Mouse (Mus musculus) lung, postnatal 25 days (tissue): ENCODE measurements around the gene Bcl2l13.
A peak's percentile ranks its signal among the peaks of the same experiment; 100 is the strongest.
"Not testable (repeated sequence)": the region's sequence is repeated elsewhere in the genome, so short reads cannot be mapped to it uniquely, and the experiment has no call there.

Experiments used
- DNase-seq: peaks from one replicate; pipeline ENCODE4 v3.0.0; 2022; ENCODE audit warnings: low spot score

The Bcl2l13 gene

GRCm38 (mm10) chr6:120901776-120902645 lies 66.0 kb downstream of the Bcl2l13 start:
- no peak for DNase-seq

DNA sequence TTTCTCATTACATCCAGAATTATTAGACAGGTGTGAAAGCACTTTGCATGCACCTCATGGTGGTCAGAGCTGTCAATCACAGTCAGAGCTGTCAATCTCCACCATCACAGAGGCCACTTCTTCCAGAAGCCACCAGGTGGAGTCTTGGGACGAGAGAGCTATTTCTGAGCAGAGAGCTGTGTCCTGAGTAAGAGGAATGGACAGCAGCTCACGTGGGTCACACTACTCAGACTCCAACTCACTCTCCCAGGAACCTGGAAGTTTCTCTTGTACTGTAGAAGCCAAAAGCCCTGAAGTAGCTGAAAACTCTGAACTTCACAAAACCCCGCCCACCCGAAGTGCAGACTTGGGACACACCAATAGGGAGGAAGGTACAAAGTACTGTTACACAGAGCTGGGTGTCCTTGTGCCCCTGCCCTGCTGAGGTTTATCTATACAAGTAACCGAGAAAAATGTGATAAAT lies 67.5 kb downstream of the Bcl2l13 start:
- peak; percentile 29 for DNase-seq

DNA sequence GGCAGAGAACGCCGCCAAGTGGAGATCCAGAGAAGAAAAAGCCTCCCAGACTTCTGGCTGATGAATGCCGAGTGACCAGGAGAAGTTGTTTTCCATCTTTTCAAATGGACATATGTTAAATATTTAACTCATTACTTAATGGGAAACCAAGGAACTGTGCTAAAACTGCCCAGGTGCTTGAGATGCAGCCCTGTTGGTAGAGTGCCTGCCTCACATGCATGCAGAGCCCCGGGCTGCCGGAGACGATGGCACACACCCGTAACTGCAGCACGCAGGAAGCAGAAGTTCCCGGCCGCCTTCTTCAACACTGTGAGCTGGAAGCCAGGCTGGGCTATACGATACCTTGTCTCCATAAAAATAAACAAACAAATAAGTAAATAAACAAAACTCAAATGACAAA lies 67.9 kb downstream of the Bcl2l13 start:
- DNase-seq: no peak

DNA sequence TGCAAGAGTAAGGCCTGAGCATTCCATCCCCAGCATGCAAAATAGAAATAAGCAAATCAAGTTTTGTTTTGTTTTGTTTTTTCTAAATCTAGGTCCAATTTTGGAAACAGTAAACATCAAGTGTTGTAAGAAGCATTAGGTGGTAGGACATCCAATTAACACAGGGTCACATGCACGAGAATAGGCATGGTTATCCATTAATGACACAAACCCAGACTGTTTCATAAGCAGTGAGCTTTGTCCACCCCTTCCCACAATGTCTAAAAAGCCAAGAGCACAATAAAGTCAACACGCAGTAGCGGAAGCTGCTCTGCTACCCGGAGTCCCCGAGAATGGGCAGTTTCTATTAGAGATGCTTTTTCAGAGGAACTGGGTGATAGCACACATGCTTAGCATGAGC lies 69.1 kb downstream of the Bcl2l13 start:
- no peak for DNase-seq

- DNase-seq: no peak
Measured at GRCm38 (mm10) chr6:120906521-120906920, 70.5 kb downstream of the Bcl2l13 start.

GRCm38 (mm10) chr6:120907876-120908597 lies 72.0 kb downstream of the Bcl2l13 start:
- not testable (repeated sequence) for DNase-seq

DNA sequence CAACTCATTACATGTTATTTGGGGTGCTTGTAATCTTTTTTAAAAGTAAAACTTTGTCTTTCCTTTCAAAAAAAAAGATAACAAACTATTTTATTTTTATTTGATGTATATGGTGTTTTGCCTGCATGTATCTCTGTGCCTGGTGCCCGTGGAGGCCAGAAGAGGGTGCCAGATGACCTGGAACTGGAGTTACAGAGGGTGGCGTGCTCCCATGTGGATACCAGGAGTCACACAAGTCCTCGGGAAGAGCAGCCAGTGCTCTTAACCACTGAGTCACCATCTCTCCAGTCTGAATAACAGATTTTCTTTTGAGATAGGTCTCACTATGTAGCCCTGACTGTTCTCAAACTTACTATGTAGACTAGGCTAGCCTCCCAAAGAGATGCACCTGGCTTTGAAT lies 73.5 kb downstream of the Bcl2l13 start:
- DNase-seq: no peak

DNA sequence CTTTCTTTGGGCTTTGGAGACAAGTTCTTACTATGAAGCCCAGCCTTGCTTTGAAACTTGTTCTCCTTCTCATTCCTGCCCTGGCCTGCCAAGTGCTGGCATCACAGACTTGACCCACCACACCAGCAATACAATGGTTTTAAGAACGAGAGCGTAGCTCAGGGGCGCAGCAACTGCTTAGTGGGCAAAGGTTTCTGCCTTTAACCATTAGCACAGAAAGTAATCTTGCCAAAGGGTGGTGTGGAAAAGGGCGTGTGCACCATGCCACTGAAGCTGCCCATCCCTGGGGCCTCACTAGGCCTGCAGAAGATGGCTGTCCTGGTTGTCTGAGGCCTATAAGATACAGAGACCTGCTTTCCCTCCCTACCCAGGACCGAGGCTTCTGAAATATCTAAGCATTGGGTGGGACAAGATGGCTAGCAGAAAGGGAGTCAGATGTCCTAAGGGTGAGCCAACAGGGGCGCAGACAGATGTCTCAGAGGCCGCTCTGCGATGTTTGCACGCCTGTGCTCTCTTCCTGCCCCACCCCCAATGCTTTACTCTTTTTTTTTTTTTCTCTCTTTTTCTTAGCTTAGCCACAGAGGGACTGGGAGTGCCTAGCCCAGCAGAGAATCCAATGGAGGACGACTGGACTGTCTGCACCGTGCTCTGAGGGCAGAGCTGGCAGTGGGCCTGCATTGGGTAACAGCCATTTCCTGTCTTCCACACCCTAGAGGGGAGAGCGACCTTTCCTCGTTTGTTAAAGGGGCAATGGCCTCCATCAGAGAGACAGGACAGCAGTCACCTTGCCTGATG lies 75.4 kb downstream of the Bcl2l13 start:
- peak; percentile 34 for DNase-seq

GRCm38 (mm10) chr6:120912931-120913330 lies 76.9 kb downstream of the Bcl2l13 start:
- DNase-seq: no peak

DNA sequence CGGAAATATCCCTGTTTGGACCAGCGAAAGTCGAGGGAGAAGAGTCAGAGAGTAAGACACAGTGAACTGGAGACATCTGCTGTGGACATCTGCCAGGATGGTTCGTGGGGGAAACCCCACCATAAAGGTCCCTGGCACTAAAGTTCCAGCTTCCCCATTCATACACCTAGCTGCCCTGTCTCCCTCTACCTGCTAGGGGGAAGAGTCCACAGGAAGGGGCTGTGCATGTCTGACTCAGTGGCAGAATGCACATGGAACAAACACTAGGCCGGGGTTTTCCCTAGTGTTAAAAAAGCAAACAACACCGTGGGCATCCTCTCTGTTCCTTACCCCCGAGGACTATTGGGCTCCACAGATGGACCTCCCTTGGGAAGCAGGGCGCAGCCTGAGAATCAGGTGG lies 77.8 kb downstream of the Bcl2l13 start:
- DNase-seq: no peak

DNA sequence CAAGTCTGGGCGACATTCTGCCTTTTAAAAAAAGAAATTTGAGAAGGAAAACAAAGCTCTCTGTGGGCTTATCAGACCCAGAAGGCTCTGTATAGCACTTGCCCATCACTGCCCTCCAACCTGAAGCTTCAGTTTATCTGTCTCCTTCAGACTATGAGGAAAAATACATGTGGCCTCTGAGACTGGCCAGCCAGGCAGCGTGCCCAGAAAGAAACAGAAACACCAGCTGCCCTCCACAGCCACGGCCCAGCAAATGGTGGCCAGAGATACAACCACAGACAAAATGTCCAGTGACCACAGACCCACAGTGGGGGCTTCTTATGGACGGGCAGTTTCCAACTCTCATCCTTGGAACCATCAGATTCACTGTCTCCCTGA lies 78.5 kb downstream of the Bcl2l13 start:
- DNase-seq: no peak

DNA sequence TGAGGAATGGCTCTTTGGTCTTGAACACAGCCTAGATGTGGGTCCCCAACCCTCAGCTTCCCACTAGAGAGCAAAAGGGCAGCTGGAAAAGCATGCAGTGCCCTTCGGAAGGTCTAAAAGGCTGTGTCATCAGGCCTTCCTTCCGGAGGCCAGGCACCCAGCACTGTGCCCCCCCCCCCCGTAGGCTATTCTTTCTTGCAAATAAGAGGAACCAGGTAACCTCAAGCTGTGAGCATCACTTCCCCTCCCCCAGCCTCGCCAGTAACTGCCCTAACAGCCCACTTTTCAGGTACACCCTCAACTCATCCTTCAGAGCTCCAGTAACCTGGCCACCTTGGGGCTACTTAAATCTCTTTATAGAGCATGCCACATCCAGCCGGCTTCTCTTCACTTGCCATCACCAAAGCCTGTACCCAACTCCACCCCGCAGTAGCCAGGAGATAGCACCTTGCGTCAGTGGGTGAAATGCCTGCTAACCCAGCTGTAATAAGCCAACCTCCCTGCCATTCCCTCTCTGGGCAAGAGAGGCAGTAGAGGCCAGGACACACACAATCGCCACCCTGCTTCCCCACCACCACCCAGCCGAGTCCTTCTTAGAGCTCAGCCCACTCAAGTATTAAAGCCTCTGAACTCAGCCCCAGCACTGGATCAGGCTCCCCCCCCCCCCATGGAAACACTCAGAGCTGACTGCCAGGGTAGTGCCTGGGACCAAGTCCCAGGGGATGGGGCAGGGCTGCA lies 79.1 kb downstream of the Bcl2l13 start:
- DNase-seq: peak; percentile 24

DNA sequence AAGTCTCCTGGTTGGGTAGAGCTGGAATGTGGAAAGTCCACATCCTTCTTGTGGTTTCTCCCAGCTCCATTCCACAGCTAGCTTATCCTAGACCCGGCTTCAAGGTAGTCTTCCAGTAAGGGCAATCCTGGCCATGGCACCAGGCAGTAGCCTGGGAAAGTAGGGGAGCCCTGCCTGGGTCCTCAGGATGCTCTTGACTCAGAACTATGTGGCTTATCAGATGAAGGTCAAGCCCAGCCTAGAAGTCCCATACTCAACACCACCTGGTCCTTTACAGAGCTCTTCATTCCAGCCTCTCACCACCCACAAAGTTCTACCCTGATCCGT lies 79.6 kb downstream of the Bcl2l13 start:
- DNase-seq: no peak

GRCm38 (mm10) chr6:120916074-120916971 lies 80.3 kb downstream of the Bcl2l13 start, which contains the start of gene Bid:
Gene Bid (minus strand): TSS chr6:120916853.
- DNase-seq: peak; percentile 92

GRCm38 (mm10) chr6:120916972-120917881 lies 81.2 kb downstream of the Bcl2l13 start:
- DNase-seq: peak; percentile 58

GRCm38 (mm10) chr6:120917975-120918374 lies 82.0 kb downstream of the Bcl2l13 start:
- no peak for DNase-seq

- DNase-seq: not testable (repeated sequence)
Measured at GRCm38 (mm10) chr6:120924791-120925321, 88.8 kb downstream of the Bcl2l13 start.

GRCm38 (mm10) chr6:120926880-120927279 lies 90.9 kb downstream of the Bcl2l13 start:
- no peak for DNase-seq

DNA sequence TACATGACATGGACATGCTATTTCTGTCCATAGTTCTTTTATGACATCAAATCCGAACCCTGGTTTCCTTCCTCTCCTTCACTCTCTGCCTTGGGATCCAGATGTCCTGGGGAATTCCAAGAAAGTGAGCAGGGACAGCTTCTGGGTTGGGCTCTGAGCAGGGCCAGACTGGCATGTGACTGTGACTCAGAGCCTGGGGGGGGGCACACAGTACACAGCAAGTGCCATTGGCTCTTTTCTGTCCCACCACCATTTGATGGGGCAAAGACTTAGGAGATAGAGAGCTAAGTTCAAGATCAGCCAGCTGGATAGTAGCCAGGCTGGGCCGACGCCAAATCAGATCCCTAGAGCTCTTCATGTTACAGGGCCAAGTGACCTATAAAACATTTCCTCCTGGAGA lies 91.8 kb downstream of the Bcl2l13 start:
- peak; percentile 31 for DNase-seq
